Mouse (Mus musculus): ENCODE results near the gene Ccdc65. TPM values are rescaled to one million over a fixed set of nuclear protein-coding genes. Genes with fewer than 3 reads are reported as not detected.
A peak's percentile ranks its signal among the peaks of the same experiment; 100 is the strongest.
"Not testable (repeated sequence)": the region's sequence is repeated elsewhere in the genome, so short reads cannot be mapped to it uniquely, and the experiment has no call there.

The Ccdc65 gene
- polyA plus RNA-seq, 1 experiment from 2014 or later, result 2.1 TPM

DNA sequence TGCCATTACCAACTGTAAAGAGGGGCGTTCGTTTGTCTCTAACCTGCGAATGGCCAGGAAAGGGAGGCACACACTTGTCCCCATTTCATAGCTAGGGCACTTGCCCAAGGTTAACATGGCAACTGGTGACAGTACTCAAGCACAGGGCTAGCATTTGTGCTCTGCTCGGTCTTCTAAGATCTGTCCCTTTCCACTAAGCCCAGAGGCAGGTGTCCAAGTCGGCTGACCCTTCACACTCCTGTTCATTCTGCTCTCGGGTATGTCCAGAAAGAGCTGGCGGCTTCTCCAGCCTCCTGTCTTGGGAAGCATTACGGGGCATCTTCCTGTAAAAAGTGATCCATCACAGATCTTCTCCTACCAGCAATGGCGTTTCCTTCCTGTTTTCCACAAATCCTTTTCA, 20.4 kb downstream of the Ccdc65 start:
- H3K27me3 ChIP-seq, result peaks cover 34% of the 10 kb centered on the region

DNA sequence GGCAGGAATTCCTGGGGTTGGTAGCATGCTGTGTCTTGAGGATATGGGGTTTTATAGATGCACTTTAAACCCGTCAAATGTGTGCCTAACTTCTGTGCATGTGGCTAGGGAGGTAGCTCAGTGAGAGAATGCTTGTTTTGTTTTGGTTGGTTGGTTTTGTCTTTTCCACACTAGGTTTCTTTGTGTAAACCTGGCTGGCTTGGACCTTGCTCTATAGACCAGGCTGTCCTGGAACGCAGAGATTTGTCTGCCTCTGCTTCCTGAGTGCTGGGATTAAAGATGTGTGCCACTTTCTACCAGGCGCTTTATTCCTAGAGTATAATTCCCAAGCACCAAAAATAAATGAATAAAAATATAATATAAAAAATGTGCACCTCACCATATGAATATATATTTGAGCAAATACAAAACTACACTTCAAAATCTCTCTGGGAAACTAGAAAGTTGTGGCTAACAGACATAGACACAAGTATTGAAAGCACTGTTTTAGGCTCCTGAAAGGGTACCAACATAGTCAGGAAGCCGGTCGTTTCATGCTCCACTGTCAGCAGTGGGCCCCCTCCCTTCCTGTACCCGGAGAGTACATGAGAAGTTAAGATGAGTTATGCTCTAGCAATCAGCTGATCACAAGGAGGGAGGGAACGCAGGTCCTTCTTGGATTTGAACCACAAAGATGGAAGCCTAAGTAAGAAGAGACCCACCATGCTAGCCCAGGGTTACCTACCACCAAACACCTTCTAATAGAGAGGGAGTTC, 22.0 kb downstream of the Ccdc65 start:
- WGBS, result 79% methylated on average over 7 of the region's 7 CpGs
- H3K9me3 ChIP-seq (replicated peaks), result no peaks in the 10 kb centered on the region
- H3K27ac ChIP-seq, result no peak overlapping the region
- H3K36me3 ChIP-seq (ENCODE audit: poor library complexity, severe bottlenecking), result no peaks in the 10 kb centered on the region; the same call in 1 of the 2 replicates
- no peak overlapping the region for H3K4me3 ChIP-seq
- peaks cover 30% of the 10 kb centered on the region for H3K27me3 ChIP-seq
- no peak for ATAC-seq
- no peak overlapping the region for H3K9ac ChIP-seq
- peaks cover 14% of the 10 kb centered on the region for H3K4me1 ChIP-seq
- H3K4me2 ChIP-seq, result no peak overlapping the region

More for the DNA sequence above, 20.4 kb downstream of the Ccdc65 start:
- peaks cover 19% of the 10 kb centered on the region for H3K4me1 ChIP-seq
- no peak overlapping the region for H3K27ac ChIP-seq
- peak overlapping the region; percentile 86 for H3K4me2 ChIP-seq
- no peaks in the 10 kb centered on the region for H3K36me3 ChIP-seq (ENCODE audit: poor library complexity, severe bottlenecking)
- H3K9me3 ChIP-seq (replicated peaks), result no peaks in the 10 kb centered on the region
- WGBS, result 43% methylated on average over 9 of the region's 9 CpGs
- ATAC-seq, result no peak
- H3K9ac ChIP-seq, result 0 out of 2 replicates have a peak overlapping the region, but pooled peaks have one; percentile 63
- H3K4me3 ChIP-seq, result peak overlapping the region; percentile 47; the same call in 1 of the 2 replicates

DNA sequence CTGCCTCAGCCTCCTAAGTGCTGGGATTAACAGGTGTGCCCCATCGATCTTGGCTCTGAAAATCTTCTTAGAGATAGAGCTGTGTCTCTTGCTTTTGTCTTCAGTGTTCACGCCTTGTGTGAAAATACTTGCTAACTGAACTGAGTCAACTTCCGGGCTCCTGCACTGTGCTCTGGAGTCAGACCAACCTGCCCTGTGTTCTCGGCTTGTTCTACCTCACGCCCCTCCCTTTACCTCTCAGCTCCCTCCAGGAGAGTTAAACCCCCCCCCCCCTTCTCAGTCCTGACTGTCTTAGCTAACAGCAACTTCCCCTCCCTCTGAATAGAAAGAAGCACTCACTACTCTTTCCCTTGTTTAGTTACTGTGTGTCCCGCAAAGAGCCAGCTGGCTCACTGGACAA, 22.8 kb downstream of the Ccdc65 start:
- H3K9me3 ChIP-seq (replicated peaks), result no peaks in the 10 kb centered on the region
- H3K4me1 ChIP-seq, result peaks cover 14% of the 10 kb centered on the region
- H3K36me3 ChIP-seq (ENCODE audit: poor library complexity, severe bottlenecking), result peaks cover 8% of the 10 kb centered on the region
- ATAC-seq, result no peak
- WGBS, result 88% methylated on average over 6 of the region's 6 CpGs
- H3K27ac ChIP-seq, result no peak overlapping the region
- H3K4me3 ChIP-seq, result no peak overlapping the region
- no peak overlapping the region for H3K4me2 ChIP-seq
- peaks cover 30% of the 10 kb centered on the region for H3K27me3 ChIP-seq
- H3K9ac ChIP-seq, result no peak overlapping the region

DNA sequence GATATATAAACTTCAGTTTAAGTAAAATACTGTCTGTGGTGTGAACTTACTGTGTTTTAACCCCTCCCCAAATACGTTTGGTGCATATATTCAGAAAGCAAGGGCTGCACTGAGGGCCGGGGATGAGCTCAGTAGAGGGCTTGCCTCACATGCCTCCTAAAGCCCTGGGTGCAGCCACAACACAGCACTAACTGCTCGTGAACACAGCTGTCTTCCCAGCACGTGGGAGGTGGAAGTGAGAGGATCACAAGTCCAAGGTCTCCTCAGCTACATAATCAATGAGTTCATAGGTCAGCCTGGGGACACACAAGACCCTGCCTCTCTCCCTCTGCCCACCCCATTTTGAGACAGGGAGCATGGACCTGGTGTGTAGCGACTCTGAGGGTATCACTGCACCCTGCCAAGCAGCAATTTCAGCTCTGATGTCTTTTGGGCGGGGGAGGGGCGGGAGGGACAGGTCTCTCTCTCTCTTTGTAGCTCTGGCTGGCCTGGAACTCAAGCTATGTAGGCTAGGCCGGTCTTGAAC, 24.1 kb downstream of the Ccdc65 start:
- Histone ChIP-seq H3K27me3 (peaks cover 19% of the 10 kb centered on the region), H3K4me2 (no peak overlapping the region), H3K4me3 (no peak overlapping the region), H3K4me1 (peaks cover 9% of the 10 kb centered on the region), H3K9ac (no peak overlapping the region), H3K27ac (no peak overlapping the region), H3K36me3 (ENCODE audit: poor library complexity, severe bottlenecking) (peaks cover 21% of the 10 kb centered on the region), H3K9me3 (replicated peaks) (no peaks in the 10 kb centered on the region)
- WGBS, result 74% methylated on average over 8 of the region's 8 CpGs
- no peak for ATAC-seq

DNA sequence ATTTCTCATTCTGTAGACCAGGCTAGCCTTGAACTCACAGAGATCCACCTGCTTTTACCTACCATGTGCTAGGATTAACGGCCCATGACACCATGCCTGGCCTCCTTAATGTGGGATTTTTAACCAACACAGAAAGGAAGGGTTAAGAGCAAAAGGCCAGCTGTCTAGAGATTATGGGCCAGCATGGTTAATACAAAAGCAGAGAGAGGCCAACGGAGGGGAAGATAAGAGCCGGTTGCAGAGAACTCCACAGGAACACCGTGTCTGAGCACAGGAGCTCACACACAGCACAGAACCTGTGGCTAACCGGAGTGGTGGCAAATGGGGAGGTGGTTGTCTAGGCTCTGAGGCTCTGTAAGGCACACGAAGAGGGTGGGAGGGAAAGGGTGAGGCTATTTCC, 25.4 kb downstream of the Ccdc65 start:
- 68% methylated on average over 6 of the region's 6 CpGs for WGBS

DNA sequence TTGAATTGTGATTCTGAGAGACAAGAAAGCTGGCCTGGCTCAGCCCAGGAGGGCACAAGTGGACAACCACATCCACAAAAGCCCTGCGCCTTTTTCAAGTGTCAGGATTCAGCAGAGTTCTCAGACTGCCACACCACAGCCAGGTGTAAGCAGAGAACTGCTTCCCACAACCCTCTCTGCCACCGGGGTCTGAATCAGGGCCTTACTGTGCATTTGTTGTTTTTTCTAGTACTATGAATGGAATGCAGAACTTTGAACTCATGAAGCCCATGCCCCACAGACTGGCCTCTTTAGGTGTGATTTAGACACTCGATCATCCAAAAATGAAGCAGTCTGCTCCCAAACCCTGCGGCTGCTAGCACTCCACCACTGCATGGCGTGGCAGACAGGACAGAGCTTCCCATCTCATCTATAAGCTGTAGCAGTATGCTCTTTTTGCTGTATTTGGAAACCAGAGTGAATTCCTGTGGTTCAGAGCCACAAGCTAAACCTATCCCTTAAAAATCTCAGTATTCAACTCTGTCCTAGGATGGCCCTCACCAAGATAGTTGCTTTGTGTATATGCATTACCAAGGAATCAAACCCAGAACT, 26.1 kb downstream of the Ccdc65 start:
- no peak overlapping the region for H3K4me3 ChIP-seq
- H3K27ac ChIP-seq, result no peak overlapping the region
- 90% methylated on average over 5 of the region's 5 CpGs for WGBS
- H3K9ac ChIP-seq, result no peak overlapping the region
- H3K4me2 ChIP-seq, result no peak overlapping the region
- peaks cover 5% of the 10 kb centered on the region; the same call in 1 of the 2 replicates for H3K27me3 ChIP-seq
- H3K4me1 ChIP-seq, result no peaks in the 10 kb centered on the region
- H3K9me3 ChIP-seq (replicated peaks), result no peaks in the 10 kb centered on the region
- no peak for ATAC-seq
- H3K36me3 ChIP-seq (ENCODE audit: poor library complexity, severe bottlenecking), result peaks cover 39% of the 10 kb centered on the region

More for the DNA sequence above, 25.4 kb downstream of the Ccdc65 start:
- no peak overlapping the region for H3K4me3 ChIP-seq
- H3K27ac ChIP-seq, result no peak overlapping the region
- H3K27me3 ChIP-seq, result peaks cover 11% of the 10 kb centered on the region
- no peaks in the 10 kb centered on the region for H3K9me3 ChIP-seq (replicated peaks)
- ATAC-seq, result no peak
- H3K4me1 ChIP-seq, result no peaks in the 10 kb centered on the region
- no peak overlapping the region for H3K4me2 ChIP-seq
- H3K36me3 ChIP-seq (ENCODE audit: poor library complexity, severe bottlenecking), result peaks cover 32% of the 10 kb centered on the region
- H3K9ac ChIP-seq, result no peak overlapping the region

DNA sequence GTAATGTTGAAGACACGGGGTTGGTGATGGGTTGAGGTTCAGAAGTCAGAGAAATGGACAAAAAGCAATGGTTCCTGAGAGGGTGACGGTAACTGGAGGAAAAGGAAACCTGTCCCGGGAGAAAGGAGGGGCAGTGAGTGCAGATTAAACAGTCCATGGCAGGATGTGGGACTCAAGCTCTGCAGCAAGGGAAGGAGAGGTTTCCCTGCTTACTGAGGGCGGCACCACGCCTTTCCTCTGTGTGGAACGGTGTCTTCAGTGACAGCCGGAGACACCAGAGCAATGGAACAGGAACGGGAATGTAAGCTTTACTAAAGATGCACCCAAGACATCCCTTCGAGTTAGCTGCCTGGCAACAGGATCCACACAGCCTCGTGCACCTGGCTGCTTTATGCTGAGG, 28.5 kb downstream of the Ccdc65 start:
- no peak for ATAC-seq
- Histone ChIP-seq H3K27ac (no peak overlapping the region), H3K9ac (no peak overlapping the region), H3K4me2 (no peak overlapping the region), H3K4me1 (no peaks in the 10 kb centered on the region), H3K36me3 (ENCODE audit: poor library complexity, severe bottlenecking) (peaks cover 64% of the 10 kb centered on the region), H3K27me3 (no peaks in the 10 kb centered on the region), H3K9me3 (replicated peaks) (no peaks in the 10 kb centered on the region), H3K4me3 (no peak overlapping the region)
- WGBS, result 92% methylated on average over 10 of the region's 10 CpGs

DNA sequence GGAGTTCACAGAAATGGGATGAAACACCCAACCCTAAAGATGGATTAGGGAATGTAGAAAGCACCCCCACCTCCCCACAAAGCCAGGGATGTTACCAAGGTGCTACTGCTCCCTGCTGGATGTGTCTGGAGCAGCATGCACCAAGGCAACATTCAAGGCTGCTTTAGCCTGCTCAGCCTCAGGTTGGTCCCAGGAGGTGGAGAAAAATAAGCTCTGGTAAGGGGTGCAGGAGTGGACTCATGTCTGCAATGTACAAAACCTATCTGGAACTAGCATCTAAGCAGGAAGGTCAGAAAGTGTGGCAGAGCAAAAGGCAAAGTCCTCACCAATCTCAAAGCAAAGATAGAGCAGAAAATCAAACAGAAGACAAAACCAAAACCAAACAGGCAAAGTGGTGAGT, 29.9 kb downstream of the Ccdc65 start:
- no peak overlapping the region for H3K4me2 ChIP-seq
- ATAC-seq, result no peak
- no peaks in the 10 kb centered on the region for H3K9me3 ChIP-seq (replicated peaks)
- no peaks in the 10 kb centered on the region for H3K27me3 ChIP-seq
- no peak overlapping the region for H3K4me3 ChIP-seq
- no peaks in the 10 kb centered on the region for H3K4me1 ChIP-seq
- no peak overlapping the region for H3K9ac ChIP-seq
- H3K27ac ChIP-seq, result no peak overlapping the region
- H3K36me3 ChIP-seq (ENCODE audit: poor library complexity, severe bottlenecking), result peaks cover 77% of the 10 kb centered on the region

DNA sequence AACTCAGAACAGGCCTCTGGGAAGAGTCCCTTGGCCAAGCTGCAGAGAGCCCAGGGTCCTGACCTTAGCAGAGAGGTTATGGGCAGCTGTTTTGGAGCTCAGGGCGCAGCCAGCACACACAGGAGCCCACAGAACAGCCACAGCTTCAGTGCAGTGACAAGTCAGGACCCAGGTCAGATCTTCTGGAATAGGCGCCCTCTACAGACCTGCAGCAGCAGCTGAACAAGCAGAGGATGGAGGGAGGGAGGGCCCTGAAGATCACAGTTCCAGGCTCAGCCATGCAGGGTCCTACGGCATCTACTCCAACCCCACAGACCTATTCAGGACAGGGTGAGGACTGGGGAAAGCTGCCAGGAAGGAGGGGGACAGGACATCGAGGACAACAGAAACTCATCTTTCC, 30.8 kb downstream of the Ccdc65 start:
- H3K9ac ChIP-seq, result no peak overlapping the region
- no peak for ATAC-seq
- no peak overlapping the region for H3K4me2 ChIP-seq
- no peaks in the 10 kb centered on the region for H3K27me3 ChIP-seq
- no peak overlapping the region for H3K27ac ChIP-seq
- no peaks in the 10 kb centered on the region for H3K9me3 ChIP-seq (replicated peaks)
- H3K36me3 ChIP-seq (ENCODE audit: poor library complexity, severe bottlenecking), result peaks cover 84% of the 10 kb centered on the region
- 73% methylated on average over 4 of the region's 4 CpGs for WGBS
- no peaks in the 10 kb centered on the region for H3K4me1 ChIP-seq
- no peak overlapping the region for H3K4me3 ChIP-seq

DNA sequence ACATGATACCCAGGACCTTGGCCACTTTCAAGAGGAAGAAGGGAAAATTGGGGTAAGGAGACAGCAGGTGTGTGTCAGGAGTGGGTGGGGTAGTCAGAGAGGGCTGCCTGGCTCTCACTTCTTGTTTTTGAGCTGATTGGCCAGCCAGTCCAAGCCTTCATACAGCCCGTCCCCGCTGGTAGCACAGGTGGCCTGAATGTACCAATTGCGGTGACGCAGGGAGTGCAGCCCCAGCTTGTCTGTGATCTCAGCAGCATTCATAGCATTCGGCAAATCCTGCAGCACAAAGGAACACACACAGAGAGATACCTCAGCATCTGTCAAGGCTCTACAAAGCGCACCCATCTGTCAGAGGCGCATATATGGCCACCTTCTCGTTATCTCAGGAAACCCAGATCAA, 32.2 kb downstream of the Ccdc65 start:
- H3K27ac ChIP-seq, result no peak overlapping the region
- no peaks in the 10 kb centered on the region for H3K27me3 ChIP-seq
- no peak for ATAC-seq
- H3K4me1 ChIP-seq, result no peaks in the 10 kb centered on the region
- WGBS, result 82% methylated on average over 8 of the region's 8 CpGs
- peaks cover 90% of the 10 kb centered on the region for H3K36me3 ChIP-seq (ENCODE audit: poor library complexity, severe bottlenecking)
- no peak overlapping the region for H3K9ac ChIP-seq
- no peak overlapping the region for H3K4me2 ChIP-seq
- H3K4me3 ChIP-seq, result no peak overlapping the region
- no peaks in the 10 kb centered on the region for H3K9me3 ChIP-seq (replicated peaks)

DNA sequence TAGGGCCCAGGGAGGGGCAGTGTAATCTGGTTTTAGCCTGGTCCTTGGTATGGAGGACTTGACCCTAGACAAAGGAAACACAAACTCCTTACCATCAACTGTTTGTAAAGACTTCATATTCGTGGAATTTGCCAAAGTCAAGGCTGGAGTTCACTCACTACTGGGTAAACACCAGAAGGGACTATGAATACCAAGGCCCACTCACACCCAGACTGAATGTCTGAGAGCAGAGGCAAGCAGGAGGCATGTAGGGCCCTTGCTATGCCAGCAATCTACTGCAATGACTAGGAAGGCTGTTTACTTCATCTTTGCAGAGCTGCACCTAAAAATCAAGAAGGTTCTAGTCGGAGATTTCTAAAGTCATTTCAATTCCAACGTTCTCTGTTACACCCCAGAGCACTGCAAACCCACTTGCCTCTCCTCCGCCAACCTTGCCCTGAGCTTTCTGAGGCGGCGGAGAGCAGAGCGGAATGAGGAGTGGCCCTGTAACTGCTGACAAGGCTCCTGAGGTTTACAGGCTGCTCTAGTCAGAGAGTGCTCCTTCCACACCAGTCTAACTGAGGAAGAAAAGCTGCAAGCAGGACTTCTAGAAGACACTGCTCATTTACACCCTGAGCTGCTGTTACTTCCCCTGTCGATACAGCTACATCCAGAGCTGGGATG, 34.9 kb downstream of the Ccdc65 start:
- peaks cover 63% of the 10 kb centered on the region for H3K36me3 ChIP-seq (ENCODE audit: poor library complexity, severe bottlenecking)
- H3K9ac ChIP-seq, result no peak overlapping the region

DNA sequence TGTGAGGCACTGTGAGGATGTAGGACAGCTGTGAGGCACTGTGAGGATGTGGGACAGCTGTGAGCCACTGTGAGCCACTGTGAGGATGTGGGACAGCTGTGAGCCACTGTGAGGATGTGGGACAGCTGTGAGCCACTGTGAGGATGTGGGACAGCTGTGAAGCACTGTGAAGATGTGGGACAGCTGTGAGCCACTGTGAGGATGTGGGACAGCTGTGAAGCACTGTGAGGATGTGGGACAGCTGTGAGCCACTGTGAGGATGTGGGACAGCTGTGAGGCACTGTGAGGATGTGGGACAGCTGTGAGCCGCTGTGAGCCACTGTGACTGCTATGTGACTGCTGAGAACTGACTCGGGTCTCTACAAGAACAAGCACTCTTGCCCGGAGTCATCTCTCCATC, 35.9 kb downstream of the Ccdc65 start:
- H3K36me3 ChIP-seq (ENCODE audit: poor library complexity, severe bottlenecking), result peaks cover 55% of the 10 kb centered on the region
- H3K27ac ChIP-seq; H3K4me3 ChIP-seq; H3K9ac ChIP-seq; ATAC-seq; H3K4me1 ChIP-seq; H3K4me2 ChIP-seq; H3K9me3 ChIP-seq (replicated peaks); H3K27me3 ChIP-seq: not testable (repeated sequence)
- 90% methylated on average over 3 of the region's 3 CpGs for WGBS

More for the DNA sequence above, 34.9 kb downstream of the Ccdc65 start:
- no peak for ATAC-seq
- Histone ChIP-seq H3K27me3 (no peaks in the 10 kb centered on the region), H3K4me2 (no peak overlapping the region), H3K9me3 (replicated peaks) (no peaks in the 10 kb centered on the region), H3K27ac (no peak overlapping the region), H3K4me1 (no peaks in the 10 kb centered on the region), H3K4me3 (no peak overlapping the region)
- 86% methylated on average over 8 of the region's 8 CpGs for WGBS
